In genomic region chr17:8468716-8469344, GRCm38 (mm10) we compare ENCODE assay signal across 9 mouse cellular contexts. TPM values are rescaled to one million over a fixed set of nuclear protein-coding genes. Genes with fewer than 3 reads are reported as not detected.
A peak's percentile ranks its signal among the peaks of the same experiment; 100 is the strongest.
DNase-seq lines count a peak whose midpoint lies in the region; ATAC-seq and TF ChIP-seq lines count a peak whose summit lies in the region.
"Had no signal": no experiment of that assay in that cellular context is flagged by ENCODE, and none has a peak within 500 bp of the region (broad histone marks: within the 10 kb centered on the region; RNA-seq: fewer than 3 reads in every experiment).

No protein-coding gene starts in this region.

- peak; percentile 67; the same call in 1 of the 2 replicates for ATAC-seq in heart, postnatal 0 days (ENCODE audit: insufficient read depth, low read depth)
- ATAC-seq in liver, embryonic 13.5 days (ENCODE audit: low read depth) = no peak
- peak; percentile 89 for ATAC-seq in neural tube, embryonic 14.5 days (ENCODE audit: low read depth)

- 14% methylated on average over 19 of the region's 19 CpGs for WGBS in heart, postnatal 0 days
- 15% methylated on average over 19 of the region's 19 CpGs for WGBS in liver, embryonic 13.5 days (ENCODE audit: insufficient replicate concordance)
- 16% methylated on average over 19 of the region's 19 CpGs for WGBS in neural tube, embryonic 14.5 days

- DNase-seq in CD4-positive helper T cell, adult 2 months (ENCODE audit: low read depth, low spot score) = peak; percentile 47
- peak; percentile 58 to 61 for DNase-seq in adrenal gland, postnatal 4 days (ENCODE audit: low spot score in 2 of 2)
- peak; percentile 51 for DNase-seq in heart, postnatal 0 days (ENCODE audit: low spot score)
- peak; percentile 79 to 85 for DNase-seq in kidney, postnatal 25 days
- peak; percentile 16 for DNase-seq in liver, embryonic 13.5 days

- no peaks in the 10 kb centered on the region for H3K9me3 ChIP-seq in heart, postnatal 0 days (replicated peaks; ENCODE audit: control insufficient read depth, low read length)
- no peaks in the 10 kb centered on the region for H3K9me3 ChIP-seq in liver, embryonic 13.5 days (replicated peaks)
- H3K9me3 ChIP-seq in neural tube, embryonic 14.5 days (ENCODE audit: control insufficient read depth, low read length) = no peaks in the 10 kb centered on the region
- H3K9me3 ChIP-seq: embryonic facial prominence, embryonic 12.5 days had no signal

- H3K4me3 ChIP-seq in embryonic fibroblast, embryonic 13.5 days (ENCODE audit: insufficient read depth, low read length) = no peak overlapping the region
- no peak overlapping the region for H3K4me3 ChIP-seq in heart, postnatal 0 days (ENCODE audit: low read depth, low read length)
- H3K4me3 ChIP-seq in liver, embryonic 13.5 days (replicated peaks) = no peak overlapping the region
- no peak overlapping the region for H3K4me3 ChIP-seq in neural tube, embryonic 14.5 days (ENCODE audit: low read depth, low read length)
- peak overlapping the region; percentile 83 for H3K4me3 ChIP-seq in testis, adult 2 months (ENCODE audit: control insufficient read depth, low read depth, low read length)
- H3K4me3 ChIP-seq: embryonic facial prominence, embryonic 12.5 days had no signal

- no peak for TF ChIP-seq POLR2A in embryonic fibroblast, embryonic 13.5 days (IDR thresholded peaks at IDR 0.05; ENCODE audit: low read depth, low read length)
- TF ChIP-seq POLR2A in testis, adult 2 months (IDR thresholded peaks at IDR 0.05; ENCODE audit: control insufficient read depth, low read depth, low read length) = no peak

- H3K9ac ChIP-seq in heart, postnatal 0 days (replicated peaks; ENCODE audit: low read depth, low read length) = no peak overlapping the region
- no peak overlapping the region for H3K9ac ChIP-seq in liver, embryonic 13.5 days
- H3K9ac ChIP-seq in neural tube, embryonic 14.5 days (replicated peaks; ENCODE audit: low read depth, low read length) = no peak overlapping the region
- H3K9ac ChIP-seq: embryonic facial prominence, embryonic 12.5 days had no signal

- no peaks in the 10 kb centered on the region for H3K4me1 ChIP-seq in embryonic fibroblast, embryonic 13.5 days (ENCODE audit: control insufficient read depth, insufficient read depth, low read length)
- H3K4me1 ChIP-seq in heart, postnatal 0 days (ENCODE audit: control insufficient read depth, insufficient read depth) = no peaks in the 10 kb centered on the region
- H3K4me1 ChIP-seq in liver, embryonic 13.5 days (replicated peaks) = no peaks in the 10 kb centered on the region
- no peaks in the 10 kb centered on the region for H3K4me1 ChIP-seq in neural tube, embryonic 14.5 days (ENCODE audit: control insufficient read depth, insufficient read depth, low read length)
- peaks cover 3% of the 10 kb centered on the region; the same call in 1 of the 2 replicates for H3K4me1 ChIP-seq in testis, adult 2 months (ENCODE audit: control insufficient read depth, insufficient read depth, low read length)
- H3K4me1 ChIP-seq: embryonic facial prominence, embryonic 12.5 days had no signal

- no peak overlapping the region for H3K27ac ChIP-seq in embryonic fibroblast, embryonic 13.5 days (ENCODE audit: insufficient read depth, low read length)
- no peak overlapping the region for H3K27ac ChIP-seq in heart, postnatal 0 days (ENCODE audit: low read depth)
- no peak overlapping the region for H3K27ac ChIP-seq in liver, embryonic 13.5 days
- H3K27ac ChIP-seq in neural tube, embryonic 14.5 days (ENCODE audit: low read depth, low read length) = no peak overlapping the region
- no peak overlapping the region for H3K27ac ChIP-seq in testis, adult 2 months (ENCODE audit: control insufficient read depth, insufficient read depth, low read depth, low read length)
- H3K27ac ChIP-seq: embryonic facial prominence, embryonic 12.5 days had no signal

- H3K27me3 ChIP-seq in heart, postnatal 0 days (ENCODE audit: control insufficient read depth, insufficient read depth, low read length) = peaks cover 17% of the 10 kb centered on the region
- peaks cover 25% of the 10 kb centered on the region for H3K27me3 ChIP-seq in liver, embryonic 13.5 days
- H3K27me3 ChIP-seq in neural tube, embryonic 14.5 days (ENCODE audit: control insufficient read depth, insufficient read depth, low read length) = no peaks in the 10 kb centered on the region
- H3K27me3 ChIP-seq in testis, adult 2 months (ENCODE audit: control insufficient read depth, insufficient read depth, low read length) = no peaks in the 10 kb centered on the region

- TF ChIP-seq EP300 in heart, postnatal 0 days (IDR thresholded peaks at IDR 0.05; ENCODE audit: low read depth) = no peak

- no peak overlapping the region for H3K4me2 ChIP-seq in heart, postnatal 0 days (ENCODE audit: low read depth, low read length)
- no peak overlapping the region for H3K4me2 ChIP-seq in liver, embryonic 13.5 days
- no peak overlapping the region for H3K4me2 ChIP-seq in neural tube, embryonic 14.5 days (ENCODE audit: low read depth, low read length)
- H3K4me2 ChIP-seq: embryonic facial prominence, embryonic 12.5 days had no signal

- H3K36me3 ChIP-seq in heart, postnatal 0 days (replicated peaks; ENCODE audit: control insufficient read depth, insufficient read depth, low read length) = no peaks in the 10 kb centered on the region
- no peaks in the 10 kb centered on the region for H3K36me3 ChIP-seq in liver, embryonic 13.5 days
- H3K36me3 ChIP-seq in neural tube, embryonic 14.5 days (ENCODE audit: control insufficient read depth, insufficient read depth, low read length) = no peaks in the 10 kb centered on the region
- no peaks in the 10 kb centered on the region for H3K36me3 ChIP-seq in testis, adult 2 months (ENCODE audit: control insufficient read depth, insufficient read depth, low read length)
- H3K36me3 ChIP-seq: embryonic facial prominence, embryonic 12.5 days had no signal

- peak; percentile 77 for TF ChIP-seq CTCF in embryonic fibroblast, embryonic 13.5 days (IDR thresholded peaks at IDR 0.05; ENCODE audit: borderline replicate concordance, insufficient read depth, low read length)
- peak; percentile 91 for TF ChIP-seq CTCF in heart, postnatal 0 days (IDR thresholded peaks at IDR 0.05; ENCODE audit: low read depth)
- peak; percentile 77; the same call in 1 of the 2 replicates for TF ChIP-seq CTCF in testis, adult 2 months (IDR thresholded peaks at IDR 0.05; ENCODE audit: control insufficient read depth, insufficient read depth, insufficient replicate concordance, low read depth, low read length)

RNA-seq across cellular contexts. Expression of gene T, which starts 34.6 kb away (rescaled TPM):
- total RNA-seq in adrenal gland, postnatal 4 days (2021) = not detected
- polyA plus RNA-seq in embryonic fibroblast, embryonic 13.5 days (2011; ENCODE audit: insufficient read length, low read depth, missing spikeins) = not detected in 2 replicates
- total RNA-seq in heart, postnatal 0 days (2014; rRNA removed; ENCODE audit: low replicate concordance) = not detected in 2 replicates
- 0.12 and 0.15 TPM in 2 replicates for polyA plus RNA-seq in heart, postnatal 0 days (2015; fragmentation: Nextera tagmentation; extraction: Ambion mirVana)
- not detected in 2 replicates for polyA plus RNA-seq in liver, embryonic 13.5 days (2015; fragmentation: Nextera tagmentation; extraction: Ambion mirVana)
- 0.37 and 0.44 TPM in 2 replicates for polyA plus RNA-seq in neural tube, embryonic 14.5 days (2014; fragmentation: Nextera tagmentation; extraction: Ambion mirVana)
- 0.09 and 0.28 TPM in 2 replicates for polyA plus RNA-seq in testis, adult 2 months (2012; rRNA removed)

RNA-seq across cellular contexts. Expression of gene Pde10a, which starts 56.3 kb away (rescaled TPM):
- total RNA-seq in adrenal gland, postnatal 4 days (2021) = 10 to 100 TPM; 20.2 to 21.3 TPM
- polyA plus RNA-seq in embryonic fibroblast, embryonic 13.5 days (2011; ENCODE audit: insufficient read length, low read depth, missing spikeins) = 7.9 and 9.3 TPM in 2 replicates
- total RNA-seq in heart, postnatal 0 days (2014; rRNA removed; ENCODE audit: low replicate concordance) = 2.2 and 3.0 TPM in 2 replicates
- 1.3 and 1.5 TPM in 2 replicates for polyA plus RNA-seq in heart, postnatal 0 days (2015; fragmentation: Nextera tagmentation; extraction: Ambion mirVana)
- 0.31 and 0.39 TPM in 2 replicates for polyA plus RNA-seq in liver, embryonic 13.5 days (2015; fragmentation: Nextera tagmentation; extraction: Ambion mirVana)
- polyA plus RNA-seq in neural tube, embryonic 14.5 days (2014; fragmentation: Nextera tagmentation; extraction: Ambion mirVana) = 16.2 and 17.0 TPM in 2 replicates
- polyA plus RNA-seq in testis, adult 2 months (2012; rRNA removed) = 26.2 and 28.3 TPM in 2 replicates

Comparison
In these comparisons a context has a peak if more than half of its experiments do, and no peak if none do; other contexts are left out.
1. DNase-seq: peak in every context shown above with its lines; median percentile 82 in kidney, postnatal 25 days; 60 in adrenal gland, postnatal 4 days; 51 in heart, postnatal 0 days; 47 in CD4-positive helper T cell, adult 2 months; 16 in liver, embryonic 13.5 days.